Mouse (Mus musculus) hindbrain, embryonic 15.5 days (tissue): ENCODE data around the gene Rgs3. TPM values are rescaled to one million over a fixed set of nuclear protein-coding genes. Genes with fewer than 3 reads are reported as not detected.

Experiments used
- ATAC-seq: fragments of 200-750 bp; cut with Nextera tagmentation; 2 replicates; pipeline ENCODE4 v1.8.0; 2017; ENCODE audit warnings: low read depth, moderate number of reproducible peaks, moderate TSS enrichment; ENCODE audit not compliant: low FRiP score
- H3K27ac ChIP-seq: fragments of 300-500 bp; sonication (generic); replicated peaks from 2 replicates; pipeline ENCODE4 v1.5.1; 2015; ENCODE audit warnings: mild to moderate bottlenecking, inconsistent platforms
- H3K27me3 ChIP-seq: fragments of 300-500 bp; sonication (generic); 2 replicates; pipeline ENCODE4 v1.6.1; 2015; ENCODE audit warnings: control low read depth, inconsistent platforms
- H3K36me3 ChIP-seq: fragments of 300-500 bp; sonication (generic); 2 replicates; pipeline ENCODE4 v1.6.1; 2015; ENCODE audit warnings: control low read depth, inconsistent platforms
- H3K4me1 ChIP-seq: fragments of 300-500 bp; sonication (generic); replicated peaks from 2 replicates; pipeline ENCODE4 v1.6.1; 2015; ENCODE audit warnings: control low read depth, inconsistent platforms
- H3K4me2 ChIP-seq: fragments of 300-500 bp; sonication (generic); 2 replicates; pipeline ENCODE4 v1.6.1; 2015; ENCODE audit warnings: moderate library complexity, mild to moderate bottlenecking, inconsistent platforms
- H3K4me3 ChIP-seq: fragments of 300-500 bp; sonication (generic); 2 replicates; pipeline ENCODE4 v1.5.1; 2015; ENCODE audit warnings: mild to moderate bottlenecking, inconsistent platforms
- H3K9ac ChIP-seq: fragments of 300-500 bp; sonication (generic); 2 replicates; pipeline ENCODE4 v1.6.1; 2015; ENCODE audit warnings: inconsistent platforms
- H3K9me3 ChIP-seq: fragments of 300-500 bp; sonication (generic); 2 replicates; pipeline ENCODE4 v1.6.1; 2016; ENCODE audit warnings: control low read depth, inconsistent platforms
- WGBS: fragments of 180-500 bp; shearing (Covaris S2); methylation state at CpG from one replicate; pipeline ENCODE4 v1.1.7; 2015; 5-methylcytosine and 5-hydroxymethylcytosine counted together
- polyA plus RNA-seq: library from polyadenylated mRNA; unstranded; fragments of >200 nt; fragmentation: Nextera tagmentation; extraction: Ambion mirVana; gene quantifications from 2 replicates; pipeline ENCODE4 v1.2.1, GENCODE M21; 2015

The Rgs3 gene
- 63.5 and 69.3 TPM in 2 replicates for polyA plus RNA-seq

DNA sequence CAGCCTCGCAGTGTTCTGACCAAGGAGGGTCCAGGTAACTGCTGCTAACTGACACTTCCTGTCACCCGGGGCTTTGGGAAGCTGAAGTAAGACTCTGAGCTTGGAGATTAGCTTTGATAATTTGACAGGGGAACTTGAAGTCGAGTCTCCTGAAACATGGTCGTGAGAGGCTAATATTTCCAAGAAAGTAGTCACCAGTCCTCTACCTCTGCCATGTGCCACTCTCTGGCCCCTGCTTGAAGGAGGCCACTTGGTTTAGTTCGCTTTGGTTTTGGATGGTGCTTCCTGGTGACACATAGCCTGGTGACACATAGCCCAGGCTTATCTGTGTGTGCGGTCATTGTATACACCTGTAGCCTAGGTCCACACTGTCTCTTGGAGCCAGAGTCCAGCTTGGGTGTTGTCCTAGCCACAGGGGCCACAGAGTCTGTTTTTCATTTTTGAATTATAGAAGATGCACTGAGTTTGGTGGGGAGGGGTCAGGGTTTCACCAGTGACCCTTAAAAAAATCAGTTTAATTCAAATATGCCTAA, at the start of gene Rgs3:
Gene Rgs3, plus strand, starts transcription at position 51 of the 533 bp plus-strand sequence.
- 75% methylated on average over 6 of the region's 6 CpGs for WGBS
- ATAC-seq = no peak
- Histone ChIP-seq H3K9me3 (no peaks in the 10 kb centered on the region), H3K36me3 (no peaks in the 10 kb centered on the region), H3K27me3 (no peaks in the 10 kb centered on the region), H3K27ac (no peak within 1 kb of the TSS), H3K4me3 (no peak within 1 kb of the TSS), H3K4me1 (peaks cover 4% of the 10 kb centered on the region), H3K9ac (no peak within 1 kb of the TSS), H3K4me2 (no peak within 1 kb of the TSS)

DNA sequence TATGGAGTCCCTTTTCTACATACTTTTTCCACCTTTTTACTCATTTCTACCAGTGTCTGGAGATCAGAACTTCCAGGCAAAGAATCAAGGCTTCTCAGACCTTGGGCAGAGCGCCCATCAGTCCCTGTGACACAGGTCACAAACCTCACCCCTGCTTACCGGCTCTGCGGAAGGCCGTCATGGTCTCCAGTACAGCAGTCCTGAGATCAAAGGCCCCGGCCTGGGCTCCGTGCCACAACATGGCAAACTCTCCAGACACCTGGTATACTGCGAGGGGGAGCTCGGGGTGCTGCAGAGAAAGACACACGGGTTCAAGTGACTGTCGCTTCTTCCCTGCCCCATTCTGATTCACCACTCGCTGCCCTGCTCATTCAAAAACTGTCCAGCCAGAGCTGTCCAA, 49.7 kb upstream of the Rgs3 start:
- Histone ChIP-seq H3K4me1 (no peaks in the 10 kb centered on the region), H3K4me2 (no peak overlapping the region), H3K9ac (no peak overlapping the region), H3K4me3 (no peak overlapping the region), H3K36me3 (peaks cover 46% of the 10 kb centered on the region), H3K9me3 (no peaks in the 10 kb centered on the region), H3K27ac (no peak overlapping the region), H3K27me3 (no peaks in the 10 kb centered on the region)
- ATAC-seq = no peak
- 93% methylated on average over 11 of the region's 11 CpGs for WGBS

GRCm38 (mm10) chr4:62513998-62514506, 45.6 kb upstream of the Rgs3 start:
- H3K36me3 ChIP-seq = peaks cover 38% of the 10 kb centered on the region
- WGBS = 42% methylated on average over 11 of the region's 11 CpGs

GRCm38 (mm10) chr4:62514995-62515394, 44.7 kb upstream of the Rgs3 start:
- no peak overlapping the region for H3K27ac ChIP-seq
- no peak for ATAC-seq
- no peak overlapping the region for H3K9ac ChIP-seq
- peaks cover 12% of the 10 kb centered on the region for H3K4me1 ChIP-seq
- peaks cover 28% of the 10 kb centered on the region for H3K36me3 ChIP-seq
- no peak overlapping the region for H3K4me2 ChIP-seq
- H3K9me3 ChIP-seq = no peaks in the 10 kb centered on the region
- H3K4me3 ChIP-seq = no peak overlapping the region
- WGBS = 83% methylated on average over 7 of the region's 7 CpGs
- H3K27me3 ChIP-seq = no peaks in the 10 kb centered on the region

More at GRCm38 (mm10) chr4:62513998-62514506, 45.6 kb upstream of the Rgs3 start:
- Histone ChIP-seq H3K4me3 (no peak overlapping the region), H3K4me2 (no peak overlapping the region), H3K4me1 (peaks cover 9% of the 10 kb centered on the region), H3K9me3 (no peaks in the 10 kb centered on the region), H3K27me3 (no peaks in the 10 kb centered on the region), H3K9ac (no peak overlapping the region), H3K27ac (no peak overlapping the region)
- ATAC-seq = no peak

- H3K4me2 ChIP-seq = no peak overlapping the region
- WGBS = 78% methylated on average over 3 of the region's 3 CpGs
- H3K27ac ChIP-seq = no peak overlapping the region; the same call in 1 of the 2 replicates
- H3K27me3 ChIP-seq = no peaks in the 10 kb centered on the region
- no peak overlapping the region for H3K4me3 ChIP-seq
- no peak overlapping the region for H3K9ac ChIP-seq
- peaks cover 23% of the 10 kb centered on the region for H3K36me3 ChIP-seq
- no peaks in the 10 kb centered on the region for H3K9me3 ChIP-seq
- peaks cover 17% of the 10 kb centered on the region for H3K4me1 ChIP-seq
- ATAC-seq = no peak
Observed at GRCm38 (mm10) chr4:62515490-62515889, 44.2 kb upstream of the Rgs3 start.

DNA sequence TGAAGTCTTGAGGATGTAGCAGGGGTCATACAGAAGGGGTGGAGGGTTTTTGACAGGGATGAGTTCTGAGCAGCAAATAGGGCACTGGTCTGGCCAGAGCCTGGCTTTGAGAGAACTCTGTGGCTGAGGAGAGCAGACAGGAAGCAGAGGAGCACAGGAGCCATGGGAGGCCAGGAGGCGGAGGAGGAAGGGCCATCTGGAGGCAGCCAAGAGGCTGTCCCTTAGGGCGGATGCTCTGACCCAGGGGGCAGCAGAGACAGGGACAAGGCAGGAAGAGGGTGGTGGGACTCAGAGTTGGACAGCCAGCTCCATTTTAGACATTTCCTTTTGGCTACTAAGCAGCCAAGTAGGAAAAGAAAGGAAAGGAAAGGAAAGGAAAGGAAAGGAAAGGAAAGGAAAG, 43.6 kb upstream of the Rgs3 start:
- H3K27me3 ChIP-seq = no peaks in the 10 kb centered on the region
- H3K4me2 ChIP-seq = no peak overlapping the region
- peaks cover 23% of the 10 kb centered on the region for H3K36me3 ChIP-seq
- WGBS = 42% methylated on average over 2 of the region's 2 CpGs
- no peak for ATAC-seq
- H3K27ac ChIP-seq = no peak overlapping the region
- no peaks in the 10 kb centered on the region for H3K9me3 ChIP-seq
- peaks cover 22% of the 10 kb centered on the region for H3K4me1 ChIP-seq
- H3K4me3 ChIP-seq = no peak overlapping the region
- no peak overlapping the region for H3K9ac ChIP-seq

DNA sequence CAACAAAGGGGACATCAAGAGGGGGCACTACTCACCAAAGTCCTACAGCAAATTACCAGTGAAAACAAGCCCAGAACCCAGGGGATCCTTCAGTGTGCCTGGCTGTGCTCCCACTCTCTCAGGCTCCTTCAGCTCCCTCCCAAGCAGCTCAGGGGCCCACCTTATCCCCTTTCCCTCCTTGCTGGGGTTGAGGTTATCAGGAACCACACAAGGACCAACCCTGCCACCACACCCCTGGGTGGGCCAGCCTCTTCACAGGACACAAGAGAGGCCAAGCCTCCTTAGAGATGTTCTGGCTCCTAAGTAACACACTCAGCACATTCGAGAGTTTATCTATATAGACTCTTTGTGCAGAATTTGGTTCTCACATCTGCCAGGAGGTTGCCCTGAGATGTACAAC, 43.1 kb upstream of the Rgs3 start:
- Histone ChIP-seq H3K36me3 (peaks cover 18% of the 10 kb centered on the region), H3K9ac (no peak overlapping the region), H3K4me3 (no peak overlapping the region), H3K9me3 (no peaks in the 10 kb centered on the region), H3K4me2 (no peak overlapping the region), H3K4me1 (peaks cover 22% of the 10 kb centered on the region), H3K27me3 (no peaks in the 10 kb centered on the region), H3K27ac (no peak overlapping the region)
- 88% methylated on average over 1 of the region's 1 CpGs for WGBS
- ATAC-seq = no peak

DNA sequence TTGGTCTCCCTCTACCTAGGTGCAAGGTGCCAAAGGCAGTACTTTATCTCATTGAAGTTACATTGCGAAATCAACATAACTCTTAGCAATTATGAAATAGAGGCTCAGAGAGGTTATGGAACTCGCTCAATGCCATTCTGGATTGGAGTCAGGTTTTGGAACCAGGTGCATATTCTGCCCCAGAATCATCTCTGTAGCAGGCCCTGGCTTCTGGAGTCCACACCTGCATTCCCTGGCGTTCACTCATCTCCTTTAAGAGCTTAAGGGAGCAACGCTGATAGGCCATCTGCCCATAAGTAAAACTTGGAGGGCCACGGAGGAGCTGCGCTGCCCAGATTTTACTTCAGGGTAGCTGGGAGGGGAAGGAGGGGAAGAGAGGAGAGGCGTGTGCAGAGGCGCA, 42.6 kb upstream of the Rgs3 start:
- Histone ChIP-seq H3K9ac (no peak overlapping the region), H3K27me3 (no peaks in the 10 kb centered on the region), H3K4me3 (no peak overlapping the region), H3K4me2 (no peak overlapping the region), H3K36me3 (peaks cover 13% of the 10 kb centered on the region; the same call in 1 of the 2 replicates), H3K27ac (no peak overlapping the region), H3K4me1 (peaks cover 22% of the 10 kb centered on the region), H3K9me3 (no peaks in the 10 kb centered on the region)
- 97% methylated on average over 8 of the region's 8 CpGs for WGBS
- ATAC-seq = no peak

DNA sequence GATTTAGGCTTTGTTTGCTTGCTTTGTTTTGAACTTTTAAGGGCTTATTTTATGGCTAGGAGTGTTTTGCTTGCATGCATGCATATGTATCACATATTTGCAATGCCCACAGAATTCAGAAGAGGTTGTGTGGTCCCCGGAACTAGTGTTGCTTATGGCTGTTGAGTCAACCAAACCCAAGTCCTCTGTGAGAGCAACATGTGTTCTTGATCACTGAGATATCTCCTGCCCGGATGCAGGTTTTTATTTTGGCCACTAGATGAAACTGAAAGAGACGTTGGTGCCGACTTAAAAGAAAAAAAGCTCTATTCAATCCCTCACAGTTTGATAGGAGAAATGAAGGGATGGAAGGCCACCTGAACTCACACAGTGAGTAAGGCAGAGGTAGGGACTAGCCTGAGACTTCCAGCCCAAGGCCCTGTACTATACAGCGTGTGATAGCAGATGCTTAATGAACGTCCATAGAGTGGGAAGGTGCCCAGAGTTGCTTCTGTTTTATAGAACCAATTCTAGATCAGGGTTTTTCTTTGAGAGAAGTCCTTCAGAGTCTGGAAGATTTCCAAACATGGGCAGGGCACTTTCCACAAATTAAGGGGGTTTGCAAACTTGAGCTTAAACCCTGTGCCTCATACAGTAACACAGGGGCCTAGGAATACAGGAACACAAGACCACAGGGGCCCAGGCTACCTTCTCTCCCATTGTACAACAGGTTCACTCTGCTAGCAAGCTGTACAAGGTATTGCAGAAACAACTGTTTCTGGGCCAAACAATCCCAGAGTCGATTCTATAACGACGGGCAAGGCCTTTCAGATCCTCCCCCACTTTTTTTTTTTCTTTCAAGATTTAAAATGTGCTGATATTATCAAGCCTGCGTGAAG, 41.9 kb upstream of the Rgs3 start:
- Histone ChIP-seq H3K4me1 (peaks cover 22% of the 10 kb centered on the region), H3K27ac (no peak overlapping the region), H3K4me3 (no peak overlapping the region), H3K4me2 (peak overlapping the region; percentile 62), H3K27me3 (no peaks in the 10 kb centered on the region), H3K36me3 (0 out of 2 replicates have a peak, but pooled peaks cover 6% of the 10 kb centered on the region), H3K9me3 (no peaks in the 10 kb centered on the region), H3K9ac (0 out of 2 replicates have a peak overlapping the region, but pooled peaks have one; percentile 70)
- WGBS = 87% methylated on average over 10 of the region's 10 CpGs
- ATAC-seq = no peak

- no peak overlapping the region for H3K27ac ChIP-seq
- H3K4me2 ChIP-seq = peak overlapping the region; percentile 62
- no peak for ATAC-seq
- H3K9ac ChIP-seq = peak overlapping the region; percentile 70
- WGBS = 53% methylated on average over 13 of the region's 13 CpGs
- H3K4me3 ChIP-seq = peak overlapping the region; percentile 73
- H3K27me3 ChIP-seq = no peaks in the 10 kb centered on the region
- 0 out of 2 replicates have a peak, but pooled peaks cover under 1% of the 10 kb centered on the region for H3K36me3 ChIP-seq
- peaks cover 22% of the 10 kb centered on the region for H3K4me1 ChIP-seq
- H3K9me3 ChIP-seq = no peaks in the 10 kb centered on the region
Observed at GRCm38 (mm10) chr4:62518416-62519121, 41.1 kb upstream of the Rgs3 start.

- Histone ChIP-seq H3K4me2 (peak overlapping the region; percentile 62), H3K27ac (peak overlapping the region; percentile 82), H3K27me3 (no peaks in the 10 kb centered on the region), H3K4me3 (peak overlapping the region; percentile 73), H3K4me1 (peaks cover 29% of the 10 kb centered on the region), H3K9ac (peak overlapping the region; percentile 70), H3K36me3 (no peaks in the 10 kb centered on the region), H3K9me3 (no peaks in the 10 kb centered on the region)
- WGBS = 1% methylated on average over 26 of the region's 26 CpGs
- peak; percentile 84 for ATAC-seq
Observed at GRCm38 (mm10) chr4:62519122-62519848, 40.4 kb upstream of the Rgs3 start.
